Mouse (Mus musculus) ES-Bruce4 (cell line): ENCODE data around the gene Homer3.

Experiments used
- CTCF ChIP-seq: IDR thresholded peaks from one replicate; pipeline ENCODE4 v1.8.1; 2011; ENCODE audit warnings: low read depth, low read length
- EP300 ChIP-seq: IDR thresholded peaks from 2 replicates; pipeline ENCODE4 v1.6.1; 2011; ENCODE audit warnings: low read depth, low read length; ENCODE audit not compliant: insufficient read depth

DNA sequence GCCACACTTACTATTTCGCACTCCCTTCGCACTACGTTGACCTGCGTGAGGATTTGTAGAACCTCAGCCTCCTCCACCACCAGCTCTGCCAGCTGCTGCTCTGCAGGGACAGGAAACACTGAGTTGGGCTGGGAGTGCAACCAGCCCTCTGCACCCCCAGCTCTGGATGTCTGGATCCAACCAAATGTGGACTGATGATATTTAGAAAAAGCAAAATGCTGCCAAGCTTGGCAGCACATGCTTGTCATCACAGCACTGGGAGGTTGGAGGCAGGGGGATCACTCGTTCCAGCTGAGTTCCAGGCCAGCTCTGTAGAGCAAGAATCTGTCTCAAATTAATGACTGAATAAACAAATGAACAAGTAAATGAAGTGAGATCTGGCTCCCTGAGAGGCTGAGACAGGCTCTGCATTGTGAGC lies 11.4 kb downstream of the Homer3 start:
- TF ChIP-seq CTCF (no peak), EP300 (no peak)
